Mouse (Mus musculus) ES-Bruce4 (cell line): ENCODE measurements around the gene Cdh23. TPM values are rescaled to one million over a fixed set of nuclear protein-coding genes. Genes with fewer than 3 reads are reported as not detected.

ENCODE experiments used
- H3K27ac ChIP-seq: 2 replicates; pipeline ENCODE4 v1.5.1; 2012; ENCODE audit warnings: low read length, inconsistent platforms; ENCODE audit not compliant: insufficient read depth
- H3K27me3 ChIP-seq: 2 replicates; pipeline ENCODE4 v1.6.1; 2012; ENCODE audit warnings: mild to moderate bottlenecking, low read length, inconsistent platforms; ENCODE audit not compliant: control insufficient read depth, poor library complexity, insufficient read depth, severe bottlenecking
- H3K36me3 ChIP-seq: 2 replicates; pipeline ENCODE4 v1.6.1; 2012; ENCODE audit warnings: inconsistent platforms, mild to moderate bottlenecking, low read length, moderate library complexity; ENCODE audit not compliant: control insufficient read depth, poor library complexity, insufficient read depth, severe bottlenecking
- H3K4me1 ChIP-seq: one replicate; pipeline ENCODE4 v1.8.1; 2011; ENCODE audit warnings: low read length; ENCODE audit not compliant: control insufficient read depth, insufficient read depth
- H3K4me3 ChIP-seq: 2 replicates; pipeline ENCODE4 v1.5.1; 2011; ENCODE audit warnings: low read depth, mild to moderate bottlenecking, low read length
- H3K9ac ChIP-seq: 2 replicates; pipeline ENCODE4 v1.6.1; 2012; ENCODE audit warnings: low read depth, mild to moderate bottlenecking, inconsistent platforms; ENCODE audit not compliant: poor library complexity, severe bottlenecking
- H3K9me3 ChIP-seq: replicated peaks from 2 replicates; pipeline ENCODE4 v1.6.1; 2012; ENCODE audit warnings: mild to moderate bottlenecking, low read length, inconsistent platforms; ENCODE audit not compliant: control insufficient read depth, poor library complexity, insufficient read depth, severe bottlenecking
- CTCF ChIP-seq: IDR thresholded peaks from one replicate; pipeline ENCODE4 v1.8.1; 2011; ENCODE audit warnings: low read depth, low read length
- EP300 ChIP-seq: IDR thresholded peaks from 2 replicates; pipeline ENCODE4 v1.6.1; 2011; ENCODE audit warnings: low read depth, low read length; ENCODE audit not compliant: insufficient read depth
- POLR2A ChIP-seq: IDR thresholded peaks from one replicate; pipeline ENCODE4 v1.8.1; 2011; ENCODE audit warnings: low read length; ENCODE audit not compliant: insufficient read depth
- polyA plus RNA-seq: library from polyadenylated mRNA; stranded (reverse); fragments of >200 nt; gene quantifications from 2 replicates; pipeline ENCODE4 v1.2.4, GENCODE M21; 2011; ENCODE audit warnings: low read depth; ENCODE audit not compliant: missing spikeins, insufficient read depth, insufficient read length

Gene Cdh23
- polyA plus RNA-seq, 1 experiment, result 0.33 TPM

GRCm38 (mm10) chr10:60432679-60433078 is 263.6 kb downstream of the Cdh23 start:
- no peak overlapping the region for H3K9ac ChIP-seq
- H3K9me3 ChIP-seq, result no peaks in the 10 kb centered on the region
- H3K27ac ChIP-seq, result no peak overlapping the region
- peaks cover 2% of the 10 kb centered on the region for H3K4me1 ChIP-seq
- no peaks in the 10 kb centered on the region for H3K27me3 ChIP-seq
- H3K4me3 ChIP-seq, result no peak overlapping the region
- TF ChIP-seq EP300, result no peak
- TF ChIP-seq CTCF, result no peak
- no peak for TF ChIP-seq POLR2A
- H3K36me3 ChIP-seq, result no peaks in the 10 kb centered on the region

GRCm38 (mm10) chr10:60430591-60430990 is 265.7 kb downstream of the Cdh23 start:
- no peak overlapping the region for H3K27ac ChIP-seq
- H3K4me1 ChIP-seq, result peaks cover 2% of the 10 kb centered on the region
- TF ChIP-seq EP300 (no peak), CTCF (no peak), POLR2A (no peak)
- H3K9ac ChIP-seq, result no peak overlapping the region
- H3K27me3 ChIP-seq, result no peaks in the 10 kb centered on the region
- H3K4me3 ChIP-seq, result no peak overlapping the region
- H3K9me3 ChIP-seq, result no peaks in the 10 kb centered on the region
- H3K36me3 ChIP-seq, result no peaks in the 10 kb centered on the region

GRCm38 (mm10) chr10:60430001-60430400 is 266.3 kb downstream of the Cdh23 start:
- Histone ChIP-seq H3K9me3 (no peaks in the 10 kb centered on the region), H3K4me3 (no peak overlapping the region), H3K4me1 (peaks cover 2% of the 10 kb centered on the region), H3K27ac (no peak overlapping the region), H3K9ac (no peak overlapping the region), H3K27me3 (no peaks in the 10 kb centered on the region), H3K36me3 (no peaks in the 10 kb centered on the region)
- TF ChIP-seq POLR2A, result no peak
- TF ChIP-seq EP300, result no peak
- no peak for TF ChIP-seq CTCF

GRCm38 (mm10) chr10:60422756-60423155 is 273.5 kb downstream of the Cdh23 start:
- Histone ChIP-seq H3K36me3 (no peaks in the 10 kb centered on the region), H3K27ac (no peak overlapping the region), H3K27me3 (no peaks in the 10 kb centered on the region), H3K9ac (no peak overlapping the region), H3K9me3 (no peaks in the 10 kb centered on the region), H3K4me3 (no peak overlapping the region), H3K4me1 (no peaks in the 10 kb centered on the region)
- TF ChIP-seq EP300, result no peak
- TF ChIP-seq POLR2A, result no peak
- no peak for TF ChIP-seq CTCF

- Histone ChIP-seq H3K9me3 (no peaks in the 10 kb centered on the region), H3K27ac (no peak overlapping the region), H3K4me1 (no peaks in the 10 kb centered on the region), H3K9ac (no peak overlapping the region), H3K27me3 (no peaks in the 10 kb centered on the region), H3K4me3 (no peak overlapping the region), H3K36me3 (no peaks in the 10 kb centered on the region)
- TF ChIP-seq CTCF (peak; percentile 80), POLR2A (no peak), EP300 (no peak)
These were observed 276.7 kb downstream of the Cdh23 start for GRCm38 (mm10) chr10:60419624-60420023.

GRCm38 (mm10) chr10:60418137-60418536 is 278.2 kb downstream of the Cdh23 start:
- H3K9me3 ChIP-seq, result no peaks in the 10 kb centered on the region
- H3K27ac ChIP-seq, result no peak overlapping the region
- TF ChIP-seq CTCF (peak; percentile 79), POLR2A (no peak)
- no peak overlapping the region for H3K4me3 ChIP-seq
- H3K9ac ChIP-seq, result no peak overlapping the region
- no peaks in the 10 kb centered on the region for H3K27me3 ChIP-seq
- no peaks in the 10 kb centered on the region for H3K36me3 ChIP-seq
- H3K4me1 ChIP-seq, result no peaks in the 10 kb centered on the region

GRCm38 (mm10) chr10:60417041-60417440 is 279.2 kb downstream of the Cdh23 start:
- no peaks in the 10 kb centered on the region for H3K4me1 ChIP-seq
- no peak for TF ChIP-seq CTCF
- no peak for TF ChIP-seq EP300
- no peak for TF ChIP-seq POLR2A
- no peak overlapping the region for H3K27ac ChIP-seq
- H3K9me3 ChIP-seq, result no peaks in the 10 kb centered on the region
- H3K9ac ChIP-seq, result no peak overlapping the region
- H3K27me3 ChIP-seq, result no peaks in the 10 kb centered on the region
- H3K36me3 ChIP-seq, result no peaks in the 10 kb centered on the region
- no peak overlapping the region for H3K4me3 ChIP-seq
